Mouse (Mus musculus) limb, embryonic 12.5 days (tissue): Measurements from ENCODE around the gene Cdhr2. TPM values are rescaled to one million over a fixed set of nuclear protein-coding genes. Genes with fewer than 3 reads are reported as not detected.
A peak's percentile ranks its signal among the peaks of the same experiment; 100 is the strongest.

Source experiments
- ATAC-seq: fragments of 200-750 bp; cut with Nextera tagmentation; 2 replicates; pipeline ENCODE4 v1.8.0; 2017; ENCODE audit warnings: low read depth, moderate TSS enrichment; ENCODE audit not compliant: insufficient number of reproducible peaks, insufficient read depth, low FRiP score, low TSS enrichment
- H3K27ac ChIP-seq: fragments of 300-500 bp; sonication (generic); 2 replicates; pipeline ENCODE4 v1.5.1; 2016; ENCODE audit warnings: mild to moderate bottlenecking, moderate library complexity
- H3K27me3 ChIP-seq: fragments of 300-500 bp; sonication (generic); 2 replicates; pipeline ENCODE4 v1.6.1; 2016; ENCODE audit warnings: mild to moderate bottlenecking, moderate library complexity
- H3K36me3 ChIP-seq: fragments of 300-500 bp; sonication (generic); 2 replicates; pipeline ENCODE4 v1.6.1; 2016; ENCODE audit warnings: mild to moderate bottlenecking, moderate library complexity
- H3K4me1 ChIP-seq: fragments of 300-500 bp; sonication (generic); replicated peaks from 2 replicates; pipeline ENCODE4 v1.6.1; 2016
- H3K4me2 ChIP-seq: fragments of 300-500 bp; sonication (generic); 2 replicates; pipeline ENCODE4 v1.6.1; 2016; ENCODE audit warnings: mild to moderate bottlenecking, moderate library complexity
- H3K4me3 ChIP-seq: fragments of 300-500 bp; sonication (generic); replicated peaks from 2 replicates; pipeline ENCODE4 v1.5.1; 2016; ENCODE audit warnings: mild to moderate bottlenecking
- H3K9ac ChIP-seq: fragments of 300-500 bp; sonication (generic); replicated peaks from 2 replicates; pipeline ENCODE4 v1.6.1; 2016; ENCODE audit warnings: mild to moderate bottlenecking, moderate library complexity
- H3K9me3 ChIP-seq: fragments of 300-500 bp; sonication (generic); 2 replicates; pipeline ENCODE4 v1.6.1; 2016; ENCODE audit warnings: mild to moderate bottlenecking, moderate library complexity
- WGBS: fragments of 180-500 bp; shearing (Covaris S2); methylation state at CpG from one replicate; pipeline ENCODE4 v1.1.7; 2016; 5-methylcytosine and 5-hydroxymethylcytosine counted together
- polyA plus RNA-seq: library from polyadenylated mRNA; unstranded; fragments of >200 nt; fragmentation: Nextera tagmentation; extraction: Ambion mirVana; gene quantifications from 2 replicates; pipeline ENCODE4 v1.2.1, GENCODE M21; 2016

Cdhr2 gene
- polyA plus RNA-seq: 0.05 and 0.08 TPM in 2 replicates

DNA sequence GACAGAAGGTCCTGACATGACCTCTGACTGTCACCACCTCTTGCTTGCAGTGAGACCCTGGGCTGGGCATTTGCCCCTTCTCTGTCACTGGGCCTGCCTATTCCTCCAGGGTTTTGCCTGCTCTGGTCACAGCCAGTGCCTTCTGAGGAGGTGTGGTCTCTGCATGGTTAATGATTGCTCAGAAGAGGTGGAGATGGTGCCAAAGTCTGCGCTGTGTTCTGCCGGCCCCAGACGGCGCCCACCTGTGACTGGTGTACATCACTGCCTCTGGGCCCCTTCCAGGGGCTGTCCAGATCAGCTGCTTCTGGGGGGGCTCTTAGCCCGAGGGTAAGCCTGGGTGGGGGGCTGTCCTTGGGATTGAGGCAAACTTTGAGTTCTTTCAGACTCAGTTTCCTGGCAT lies at the start of gene Cdhr2:
TSS of gene Cdhr2 (plus strand) at position 219 of the 400 bp plus-strand sequence.
- no peaks in the 10 kb centered on the region for H3K36me3 ChIP-seq
- no peak within 1 kb of the TSS for H3K4me2 ChIP-seq
- 73% methylated on average over 5 of the region's 5 CpGs for WGBS
- no peak within 1 kb of the TSS for H3K27ac ChIP-seq
- ATAC-seq: no peak
- no peaks in the 10 kb centered on the region for H3K4me1 ChIP-seq
- H3K4me3 ChIP-seq: no peak within 1 kb of the TSS
- no peak within 1 kb of the TSS for H3K9ac ChIP-seq
- no peaks in the 10 kb centered on the region for H3K9me3 ChIP-seq
- H3K27me3 ChIP-seq: peaks cover 14% of the 10 kb centered on the region; the same call in 1 of the 2 replicates

DNA sequence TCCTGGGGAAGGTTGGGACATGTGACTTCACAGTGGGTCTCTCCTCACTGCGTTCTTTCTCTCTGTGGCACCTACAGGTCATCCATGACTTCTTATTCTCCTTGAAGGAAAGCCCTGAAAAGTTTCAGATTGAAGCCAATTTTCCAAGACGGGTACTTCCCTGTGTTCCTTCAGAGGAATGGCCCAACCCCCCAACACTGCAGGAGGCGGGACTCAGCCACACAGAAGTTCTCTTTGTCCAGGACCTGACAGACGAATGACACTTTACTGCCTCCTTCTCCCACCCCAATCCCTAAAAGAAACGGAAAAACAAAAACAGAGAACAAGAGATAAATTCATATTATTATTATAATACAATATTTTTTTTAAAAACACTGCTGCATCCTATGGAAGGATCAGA lies 40.4 kb upstream of the Cdhr2 start:
- ATAC-seq: no peak

DNA sequence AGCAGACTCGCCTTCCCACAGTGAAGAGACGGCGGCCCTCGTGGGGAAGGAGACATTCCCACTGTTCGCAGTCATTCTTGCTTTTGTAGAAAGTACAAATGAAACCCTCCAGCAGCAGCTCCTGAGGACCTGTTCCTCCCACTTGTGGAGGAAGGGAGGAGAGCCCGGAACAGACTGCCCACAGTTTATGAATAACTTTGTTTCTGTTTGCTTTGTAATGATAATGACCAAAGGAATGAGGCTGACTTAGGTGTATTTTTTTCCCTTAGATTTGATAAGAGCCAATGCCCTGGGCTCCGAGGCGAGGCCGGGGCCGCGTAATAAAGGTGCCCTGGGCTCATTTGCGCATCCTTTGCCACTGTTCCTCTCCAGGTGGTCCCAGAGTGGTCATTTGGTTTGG lies 39.9 kb upstream of the Cdhr2 start:
- H3K9ac ChIP-seq: no peak overlapping the region
- H3K36me3 ChIP-seq: peaks cover 80% of the 10 kb centered on the region
- no peak overlapping the region for H3K4me3 ChIP-seq
- WGBS: 95% methylated on average over 12 of the region's 12 CpGs
- H3K9me3 ChIP-seq: no peaks in the 10 kb centered on the region
- H3K4me1 ChIP-seq: no peaks in the 10 kb centered on the region
- no peaks in the 10 kb centered on the region for H3K27me3 ChIP-seq
- H3K27ac ChIP-seq: no peak overlapping the region
- ATAC-seq: no peak
- no peak overlapping the region for H3K4me2 ChIP-seq

More for the DNA sequence above, 40.4 kb upstream of the Cdhr2 start:
- 75% methylated on average over 5 of the region's 5 CpGs for WGBS
- Histone ChIP-seq H3K4me1 (no peaks in the 10 kb centered on the region), H3K9ac (no peak overlapping the region), H3K27ac (no peak overlapping the region), H3K4me3 (no peak overlapping the region), H3K27me3 (no peaks in the 10 kb centered on the region), H3K4me2 (no peak overlapping the region), H3K36me3 (peaks cover 84% of the 10 kb centered on the region), H3K9me3 (no peaks in the 10 kb centered on the region)

DNA sequence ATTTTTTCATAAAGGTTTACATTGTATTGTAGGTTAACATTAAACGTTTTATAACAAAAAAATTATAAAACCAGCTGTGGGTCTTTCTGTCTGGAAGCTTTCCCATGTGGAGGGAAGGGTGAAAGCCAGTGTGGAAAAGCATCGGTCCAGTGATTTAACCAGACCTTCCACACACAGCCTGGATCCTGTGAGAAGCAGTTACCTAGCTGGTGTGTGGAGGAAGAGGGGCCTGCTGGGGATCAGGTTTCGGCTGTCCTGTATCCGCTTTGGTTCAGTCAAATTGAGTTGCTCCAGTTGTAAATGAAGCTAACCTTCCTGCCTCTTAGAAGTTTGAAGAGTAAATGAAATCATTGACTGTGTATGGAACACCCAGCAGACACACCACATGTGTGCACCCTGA lies 37.3 kb upstream of the Cdhr2 start:
- Histone ChIP-seq H3K27me3 (no peaks in the 10 kb centered on the region), H3K4me2 (no peak overlapping the region), H3K4me3 (no peak overlapping the region), H3K27ac (no peak overlapping the region), H3K36me3 (peaks cover 62% of the 10 kb centered on the region), H3K9ac (no peak overlapping the region), H3K4me1 (no peaks in the 10 kb centered on the region), H3K9me3 (no peaks in the 10 kb centered on the region)
- ATAC-seq: no peak
- WGBS: 68% methylated on average over 4 of the region's 4 CpGs

GRCm38 (mm10) chr13:54664509-54664908 lies 36.8 kb upstream of the Cdhr2 start:
- ATAC-seq: no peak
- Histone ChIP-seq H3K4me2 (no peak overlapping the region), H3K36me3 (peaks cover 58% of the 10 kb centered on the region), H3K4me1 (no peaks in the 10 kb centered on the region), H3K27me3 (no peaks in the 10 kb centered on the region), H3K27ac (no peak overlapping the region), H3K9me3 (no peaks in the 10 kb centered on the region), H3K4me3 (no peak overlapping the region), H3K9ac (no peak overlapping the region)
- 77% methylated on average over 1 of the region's 1 CpGs for WGBS

GRCm38 (mm10) chr13:54665062-54665461 lies 36.2 kb upstream of the Cdhr2 start:
- Histone ChIP-seq H3K9me3 (no peaks in the 10 kb centered on the region), H3K4me1 (no peaks in the 10 kb centered on the region), H3K4me3 (no peak overlapping the region), H3K27me3 (no peaks in the 10 kb centered on the region), H3K27ac (no peak overlapping the region), H3K9ac (no peak overlapping the region), H3K36me3 (peaks cover 52% of the 10 kb centered on the region), H3K4me2 (no peak overlapping the region)
- ATAC-seq: no peak
- 93% methylated on average over 7 of the region's 7 CpGs for WGBS

GRCm38 (mm10) chr13:54670491-54670890 lies 30.8 kb upstream of the Cdhr2 start:
- ATAC-seq: no peak
- WGBS: 61% methylated on average over 2 of the region's 2 CpGs
- H3K4me1 ChIP-seq: no peaks in the 10 kb centered on the region
- H3K9me3 ChIP-seq: no peaks in the 10 kb centered on the region
- H3K4me3 ChIP-seq: no peak overlapping the region
- no peaks in the 10 kb centered on the region for H3K27me3 ChIP-seq
- no peak overlapping the region for H3K9ac ChIP-seq
- no peak overlapping the region for H3K27ac ChIP-seq
- H3K36me3 ChIP-seq: peaks cover 13% of the 10 kb centered on the region
- H3K4me2 ChIP-seq: no peak overlapping the region

- Histone ChIP-seq H3K27me3 (no peaks in the 10 kb centered on the region), H3K9me3 (no peaks in the 10 kb centered on the region), H3K4me1 (no peaks in the 10 kb centered on the region; the same call in 1 of the 2 replicates), H3K9ac (no peak overlapping the region), H3K27ac (0 out of 2 replicates have a peak overlapping the region, but pooled peaks have one; percentile 12), H3K36me3 (peaks cover 27% of the 10 kb centered on the region), H3K4me2 (no peak overlapping the region), H3K4me3 (no peak overlapping the region)
- WGBS: 60% methylated on average over 11 of the region's 11 CpGs
- ATAC-seq: no peak
Measured at GRCm38 (mm10) chr13:54675895-54676590, 25.2 kb upstream of the Cdhr2 start.

GRCm38 (mm10) chr13:54678263-54678662 lies 23.0 kb upstream of the Cdhr2 start:
- no peak overlapping the region for H3K4me2 ChIP-seq
- H3K4me3 ChIP-seq: no peak overlapping the region
- no peak for ATAC-seq
- no peaks in the 10 kb centered on the region; the same call in 1 of the 2 replicates for H3K4me1 ChIP-seq
- WGBS: 57% methylated on average over 4 of the region's 4 CpGs
- H3K9ac ChIP-seq: no peak overlapping the region
- no peak overlapping the region for H3K27ac ChIP-seq
- H3K36me3 ChIP-seq: peaks cover 49% of the 10 kb centered on the region
- no peaks in the 10 kb centered on the region for H3K27me3 ChIP-seq
- H3K9me3 ChIP-seq: no peaks in the 10 kb centered on the region

DNA sequence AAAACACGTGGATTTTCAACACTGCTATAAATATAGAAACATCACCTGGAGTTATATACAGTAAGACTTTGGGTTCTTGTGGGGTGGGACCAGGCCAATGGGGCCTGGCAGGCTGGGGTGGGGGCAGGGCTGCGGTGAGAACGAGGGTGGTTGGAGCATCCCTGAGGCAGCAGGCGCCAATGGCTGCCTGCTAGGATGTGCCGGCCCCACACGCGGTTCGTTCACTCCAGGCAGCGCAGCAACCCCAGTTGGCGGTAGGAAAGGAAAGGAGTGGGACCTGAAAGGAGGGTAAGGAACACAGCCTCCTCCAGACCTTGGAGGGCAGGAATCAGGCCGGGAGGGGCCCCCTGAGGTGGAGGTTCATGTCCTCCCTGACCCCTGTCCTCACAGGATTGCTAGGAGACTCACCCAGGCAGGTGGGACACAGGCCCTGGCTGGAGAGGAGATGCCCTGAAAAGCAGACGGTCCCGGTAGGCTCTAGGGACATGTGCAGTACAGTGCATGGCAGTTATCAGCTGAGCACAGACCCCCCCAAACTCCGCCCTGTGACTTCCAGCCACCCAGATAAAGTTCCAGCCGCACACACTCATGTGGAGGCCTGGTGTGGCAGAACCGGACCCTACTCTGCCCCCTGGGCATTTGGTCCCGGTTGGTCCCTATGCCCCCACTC lies 20.9 kb upstream of the Cdhr2 start:
- no peak for ATAC-seq
- peaks cover 15% of the 10 kb centered on the region for H3K4me1 ChIP-seq
- H3K9me3 ChIP-seq: no peaks in the 10 kb centered on the region
- peaks cover 64% of the 10 kb centered on the region for H3K36me3 ChIP-seq
- H3K4me2 ChIP-seq: no peak overlapping the region
- H3K27ac ChIP-seq: no peak overlapping the region
- WGBS: 79% methylated on average over 17 of the region's 17 CpGs
- H3K4me3 ChIP-seq: no peak overlapping the region
- H3K9ac ChIP-seq: no peak overlapping the region
- H3K27me3 ChIP-seq: no peaks in the 10 kb centered on the region

GRCm38 (mm10) chr13:54681291-54681690 lies 20.0 kb upstream of the Cdhr2 start:
- Histone ChIP-seq H3K9me3 (no peaks in the 10 kb centered on the region), H3K4me1 (peaks cover 24% of the 10 kb centered on the region), H3K4me3 (no peak overlapping the region), H3K4me2 (no peak overlapping the region), H3K27me3 (no peaks in the 10 kb centered on the region), H3K36me3 (peaks cover 64% of the 10 kb centered on the region), H3K9ac (no peak overlapping the region), H3K27ac (no peak overlapping the region)
- no peak for ATAC-seq
- WGBS: 84% methylated on average over 8 of the region's 8 CpGs
